Mouse (Mus musculus): ENCODE results near the gene Aqp3. TPM values are rescaled to one million over a fixed set of nuclear protein-coding genes. Genes with fewer than 3 reads are reported as not detected.
"Not testable (repeated sequence)": the region's sequence is repeated elsewhere in the genome, so short reads cannot be mapped to it uniquely, and the experiment has no call there.

Aqp3 gene
- total and polyA plus RNA-seq, 2 experiments: not detected

DNA sequence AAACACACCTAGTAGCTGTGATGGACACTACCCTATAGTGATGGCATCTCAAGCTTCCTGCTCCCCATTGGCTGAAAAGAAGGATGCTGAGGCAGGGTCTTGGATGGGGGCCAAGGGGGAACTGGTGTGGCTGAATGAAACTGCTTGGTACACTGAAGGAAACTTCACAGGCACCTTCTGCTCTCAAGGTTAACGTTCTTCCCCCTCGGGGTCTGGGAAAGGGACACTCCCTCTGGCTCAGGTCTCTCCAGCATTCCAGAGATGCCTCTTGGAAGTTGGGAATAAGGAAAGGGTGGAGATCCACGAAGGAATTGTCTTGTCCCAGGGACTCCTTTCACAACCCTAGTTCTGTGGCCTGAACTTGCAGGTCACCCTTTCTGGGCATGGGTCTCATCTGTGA is 6.6 kb downstream of the Aqp3 start:
- Histone ChIP-seq H3K36me3 (ENCODE audit: control insufficient read depth, insufficient read depth, low read length) (no peaks in the 10 kb centered on the region), H3K79me2 (ENCODE audit: control insufficient read depth, insufficient read depth, low read length) (no peaks in the 10 kb centered on the region), H3K4me1 (ENCODE audit: control insufficient read depth, insufficient read depth, low read length) (peaks cover 5% of the 10 kb centered on the region), H3K27ac (replicated peaks; ENCODE audit: insufficient read depth, low read depth, low read length) (no peak overlapping the region), H3K4me3 (ENCODE audit: insufficient read depth, low read depth, low read length) (no peak overlapping the region), H3K9ac (ENCODE audit: low read depth, low read length) (no peak overlapping the region), H3K27me3 (ENCODE audit: control insufficient read depth, insufficient read depth, low read length) (no peaks in the 10 kb centered on the region)
- no peak for TF ChIP-seq POLR2A (IDR thresholded peaks at IDR 0.05; ENCODE audit: extremely low read depth, insufficient read depth, low read length)
- TF ChIP-seq CTCF (IDR thresholded peaks at IDR 0.05; ENCODE audit: low read depth, low read length): no peak
- WGBS: 38% methylated on average over 3 of the region's 3 CpGs
- DNase-seq (ENCODE audit: extremely low read depth, low read depth, low spot score): no peak

DNA sequence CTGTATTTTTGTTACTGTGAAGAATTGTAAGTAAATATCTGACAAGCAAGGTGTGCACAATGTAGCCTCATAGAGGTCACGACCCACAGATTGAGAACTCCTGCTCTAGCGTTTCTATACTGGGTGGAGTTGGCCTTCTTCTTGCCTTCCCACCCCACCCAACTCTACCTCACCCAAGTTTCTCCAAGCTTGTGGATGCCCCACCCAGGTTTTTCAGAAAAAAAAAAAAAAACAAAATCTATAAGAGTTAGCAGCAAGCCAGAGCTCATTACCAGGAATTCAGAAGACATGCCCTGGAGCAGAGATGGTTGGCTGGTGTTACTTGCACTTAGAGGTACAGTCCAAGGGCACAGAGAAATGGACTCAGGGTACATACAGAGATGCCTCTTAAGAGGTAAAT is 8.3 kb downstream of the Aqp3 start:
- WGBS: 80% methylated on average over 2 of the region's 2 CpGs
- no peak for TF ChIP-seq CTCF (IDR thresholded peaks at IDR 0.05; ENCODE audit: low read depth, low read length)
- no peak for TF ChIP-seq POLR2A (IDR thresholded peaks at IDR 0.05; ENCODE audit: extremely low read depth, insufficient read depth, low read length)
- no peak overlapping the region for H3K27ac ChIP-seq (replicated peaks; ENCODE audit: insufficient read depth, low read depth, low read length)
- DNase-seq (ENCODE audit: extremely low read depth, low read depth, low spot score): no peak
- H3K4me1 ChIP-seq (ENCODE audit: control insufficient read depth, insufficient read depth, low read length): no peaks in the 10 kb centered on the region
- H3K4me3 ChIP-seq (ENCODE audit: insufficient read depth, low read depth, low read length): no peak overlapping the region
- H3K27me3 ChIP-seq (ENCODE audit: control insufficient read depth, insufficient read depth, low read length): no peaks in the 10 kb centered on the region
- H3K36me3 ChIP-seq (ENCODE audit: control insufficient read depth, insufficient read depth, low read length): no peaks in the 10 kb centered on the region
- no peaks in the 10 kb centered on the region for H3K79me2 ChIP-seq (ENCODE audit: control insufficient read depth, insufficient read depth, low read length)
- no peak overlapping the region for H3K9ac ChIP-seq (ENCODE audit: low read depth, low read length)

DNA sequence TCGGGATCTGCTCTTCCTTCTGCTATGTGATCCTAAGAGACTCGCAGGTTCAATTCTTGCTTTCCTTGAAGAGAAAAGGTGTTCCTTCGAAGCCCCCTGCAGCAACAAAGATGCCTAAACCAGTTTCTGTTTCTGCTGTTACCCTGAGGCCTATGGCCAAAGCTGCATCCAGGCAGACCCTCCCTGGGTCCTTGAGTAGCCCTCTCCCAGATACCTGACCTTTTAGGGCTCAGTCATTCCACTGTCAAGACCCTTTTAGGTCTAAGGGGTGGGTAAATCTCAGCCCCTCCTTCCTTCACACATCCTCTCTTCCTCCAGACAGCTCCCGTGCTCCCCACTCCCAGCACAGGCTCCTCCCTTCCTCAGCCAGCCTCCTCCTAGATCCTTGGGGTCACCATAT is 8.8 kb downstream of the Aqp3 start:
- Histone ChIP-seq H3K36me3 (ENCODE audit: control insufficient read depth, insufficient read depth, low read length) (no peaks in the 10 kb centered on the region), H3K27ac (replicated peaks; ENCODE audit: insufficient read depth, low read depth, low read length) (no peak overlapping the region), H3K4me1 (ENCODE audit: control insufficient read depth, insufficient read depth, low read length) (no peaks in the 10 kb centered on the region), H3K79me2 (ENCODE audit: control insufficient read depth, insufficient read depth, low read length) (no peaks in the 10 kb centered on the region), H3K4me3 (ENCODE audit: insufficient read depth, low read depth, low read length) (no peak overlapping the region), H3K27me3 (ENCODE audit: control insufficient read depth, insufficient read depth, low read length) (no peaks in the 10 kb centered on the region), H3K9ac (ENCODE audit: low read depth, low read length) (no peak overlapping the region)
- TF ChIP-seq CTCF (IDR thresholded peaks at IDR 0.05; ENCODE audit: low read depth, low read length) (no peak), POLR2A (IDR thresholded peaks at IDR 0.05; ENCODE audit: extremely low read depth, insufficient read depth, low read length) (no peak)
- DNase-seq (ENCODE audit: extremely low read depth, low read depth, low spot score): no peak
- 84% methylated on average over 4 of the region's 4 CpGs for WGBS

DNA sequence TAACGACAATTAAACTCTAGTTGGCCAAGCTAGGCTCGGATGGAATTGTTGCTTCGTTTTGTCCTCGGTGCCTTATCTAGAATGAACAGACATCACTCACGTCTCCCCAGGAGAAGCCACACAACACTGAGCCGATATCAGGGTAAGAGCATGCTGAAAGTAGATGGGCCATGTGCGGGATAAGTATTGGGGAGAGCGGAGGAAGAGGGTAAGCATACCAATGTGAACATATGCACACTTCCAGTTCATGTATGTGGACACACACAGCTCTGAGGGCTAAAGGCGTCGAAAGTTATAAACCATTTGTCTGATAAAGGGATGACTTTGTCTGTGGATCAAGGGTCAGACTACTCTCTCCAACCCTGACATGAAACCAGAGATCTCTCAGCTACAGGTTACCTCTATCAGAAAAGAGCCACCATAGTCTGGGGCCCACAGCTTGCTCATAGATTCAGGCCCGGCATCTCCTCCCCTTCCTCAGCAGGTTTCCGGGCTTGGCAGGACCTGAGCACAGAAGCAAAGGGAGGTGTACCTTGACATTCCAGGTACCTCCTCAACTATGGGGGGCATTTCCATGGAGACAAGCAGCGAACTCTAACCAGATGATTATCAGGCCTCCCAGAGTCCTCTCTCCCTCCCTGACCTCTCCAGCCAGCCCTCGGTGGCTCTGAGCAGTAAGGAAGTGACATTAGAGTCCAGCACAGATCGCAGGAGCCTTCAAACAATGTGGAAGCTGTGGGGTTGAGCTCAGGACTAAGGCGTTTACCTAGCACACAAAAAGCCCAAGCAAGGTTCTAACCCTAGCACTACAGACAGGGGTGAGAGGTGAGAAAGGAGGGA is 10.3 kb downstream of the Aqp3 start:
- H3K36me3 ChIP-seq (ENCODE audit: control insufficient read depth, insufficient read depth, low read length): no peaks in the 10 kb centered on the region
- TF ChIP-seq CTCF (IDR thresholded peaks at IDR 0.05; ENCODE audit: low read depth, low read length) (no peak), POLR2A (IDR thresholded peaks at IDR 0.05; ENCODE audit: extremely low read depth, insufficient read depth, low read length) (no peak)
- H3K27ac ChIP-seq (replicated peaks; ENCODE audit: insufficient read depth, low read depth, low read length): no peak overlapping the region
- no peak overlapping the region for H3K9ac ChIP-seq (ENCODE audit: low read depth, low read length)
- H3K27me3 ChIP-seq (ENCODE audit: control insufficient read depth, insufficient read depth, low read length): no peaks in the 10 kb centered on the region
- no peak overlapping the region for H3K4me3 ChIP-seq (ENCODE audit: insufficient read depth, low read depth, low read length)
- DNase-seq (ENCODE audit: extremely low read depth, low read depth, low spot score): no peak
- no peaks in the 10 kb centered on the region for H3K79me2 ChIP-seq (ENCODE audit: control insufficient read depth, insufficient read depth, low read length)
- H3K4me1 ChIP-seq (ENCODE audit: control insufficient read depth, insufficient read depth, low read length): no peaks in the 10 kb centered on the region
- WGBS: 77% methylated on average over 16 of the region's 16 CpGs

DNA sequence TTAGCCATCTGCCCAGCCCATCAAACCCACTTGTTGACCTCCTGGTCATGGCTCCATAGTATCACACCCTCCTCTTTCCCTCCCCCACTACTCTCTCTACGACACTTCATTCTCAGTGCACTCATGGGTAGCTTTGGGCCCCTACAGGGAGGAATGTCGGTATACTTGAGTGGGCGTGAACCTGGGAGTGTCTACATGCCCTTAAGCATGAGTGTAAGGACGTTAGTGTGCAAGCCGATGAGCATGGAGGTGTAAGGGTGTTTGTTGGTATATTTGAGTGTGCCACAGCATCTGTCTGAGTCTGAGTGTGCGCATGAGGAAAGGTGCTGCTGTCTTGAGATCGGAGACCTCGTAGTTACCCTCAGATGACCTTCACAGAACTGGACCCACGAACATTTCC is 11.0 kb downstream of the Aqp3 start:
- Histone ChIP-seq H3K4me3 (ENCODE audit: insufficient read depth, low read depth, low read length) (no peak overlapping the region), H3K27ac (replicated peaks; ENCODE audit: insufficient read depth, low read depth, low read length) (no peak overlapping the region), H3K79me2 (ENCODE audit: control insufficient read depth, insufficient read depth, low read length) (no peaks in the 10 kb centered on the region), H3K36me3 (ENCODE audit: control insufficient read depth, insufficient read depth, low read length) (no peaks in the 10 kb centered on the region), H3K4me1 (ENCODE audit: control insufficient read depth, insufficient read depth, low read length) (no peaks in the 10 kb centered on the region), H3K9ac (ENCODE audit: low read depth, low read length) (no peak overlapping the region), H3K27me3 (ENCODE audit: control insufficient read depth, insufficient read depth, low read length) (no peaks in the 10 kb centered on the region)
- no peak for DNase-seq (ENCODE audit: extremely low read depth, low read depth, low spot score)
- TF ChIP-seq POLR2A (IDR thresholded peaks at IDR 0.05; ENCODE audit: extremely low read depth, insufficient read depth, low read length): no peak
- no peak for TF ChIP-seq CTCF (IDR thresholded peaks at IDR 0.05; ENCODE audit: low read depth, low read length)
- WGBS: 84% methylated on average over 9 of the region's 9 CpGs

DNA sequence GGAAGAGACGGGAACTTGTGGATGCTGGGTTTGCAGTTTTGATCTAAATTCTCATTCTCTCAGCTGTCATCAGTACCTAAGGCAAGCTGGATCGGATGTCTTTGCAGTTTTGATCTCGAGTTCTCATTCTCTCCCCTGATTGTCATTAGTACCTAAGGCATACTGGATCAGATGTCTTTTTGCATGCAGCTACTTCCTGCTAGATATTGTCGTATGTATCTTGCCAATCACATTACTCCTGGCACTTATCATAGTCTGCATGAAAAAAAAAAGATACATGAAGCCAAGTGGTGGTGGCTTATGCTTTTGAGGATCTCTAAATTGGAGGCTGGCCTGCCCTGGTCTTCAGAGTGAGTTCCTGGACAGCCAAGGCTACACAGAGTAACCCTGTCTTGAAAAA is 13.2 kb downstream of the Aqp3 start:
- TF ChIP-seq POLR2A (IDR thresholded peaks at IDR 0.05; ENCODE audit: extremely low read depth, insufficient read depth, low read length) (no peak), CTCF (IDR thresholded peaks at IDR 0.05; ENCODE audit: low read depth, low read length) (no peak)
- no peak for DNase-seq (ENCODE audit: extremely low read depth, low read depth, low spot score)
- no peaks in the 10 kb centered on the region for H3K79me2 ChIP-seq (ENCODE audit: control insufficient read depth, insufficient read depth, low read length)
- H3K4me3 ChIP-seq (ENCODE audit: insufficient read depth, low read depth, low read length): no peak overlapping the region
- 86% methylated on average over 4 of the region's 4 CpGs for WGBS
- no peak overlapping the region for H3K9ac ChIP-seq (ENCODE audit: low read depth, low read length)
- H3K27ac ChIP-seq (replicated peaks; ENCODE audit: insufficient read depth, low read depth, low read length): no peak overlapping the region
- H3K36me3 ChIP-seq (ENCODE audit: control insufficient read depth, insufficient read depth, low read length): no peaks in the 10 kb centered on the region
- H3K27me3 ChIP-seq (ENCODE audit: control insufficient read depth, insufficient read depth, low read length): no peaks in the 10 kb centered on the region
- no peaks in the 10 kb centered on the region for H3K4me1 ChIP-seq (ENCODE audit: control insufficient read depth, insufficient read depth, low read length)

DNA sequence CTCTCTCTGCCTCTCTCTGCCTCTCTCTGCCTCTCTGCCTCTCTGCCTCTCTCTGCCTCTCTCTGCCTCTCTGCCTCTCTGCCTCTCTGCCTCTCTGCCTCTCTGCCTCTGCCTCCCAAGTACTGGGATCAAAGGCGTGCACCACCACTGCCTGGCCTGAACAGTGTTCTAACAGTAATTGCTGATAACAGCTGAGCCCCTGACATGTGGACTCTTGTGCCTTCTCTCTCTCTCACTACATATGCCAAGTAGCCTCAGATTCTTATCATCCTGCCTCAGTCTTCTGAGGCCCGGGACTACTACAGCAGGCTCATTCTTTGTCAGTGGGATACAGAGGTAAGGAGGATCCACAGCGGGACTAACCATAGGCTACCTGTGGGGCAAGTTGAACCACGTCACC is 15.2 kb downstream of the Aqp3 start:
- not testable (repeated sequence) for H3K27me3 ChIP-seq (ENCODE audit: control insufficient read depth, insufficient read depth, low read length); H3K36me3 ChIP-seq (ENCODE audit: control insufficient read depth, insufficient read depth, low read length); H3K79me2 ChIP-seq (ENCODE audit: control insufficient read depth, insufficient read depth, low read length); H3K27ac ChIP-seq (replicated peaks; ENCODE audit: insufficient read depth, low read depth, low read length); H3K4me3 ChIP-seq (ENCODE audit: insufficient read depth, low read depth, low read length); DNase-seq (ENCODE audit: extremely low read depth, low read depth, low spot score); H3K4me1 ChIP-seq (ENCODE audit: control insufficient read depth, insufficient read depth, low read length); H3K9ac ChIP-seq (ENCODE audit: low read depth, low read length)
- WGBS: 68% methylated on average over 4 of the region's 4 CpGs

All from liver, adult 2 months (tissue).